Mouse (Mus musculus) frontal cortex, postnatal 36 days (tissue): Measurements from ENCODE around the gene Rbfox2.
A peak's percentile ranks its signal among the peaks of the same experiment; 100 is the strongest.

Experiments used
- DNase-seq, 2 experiments: peaks; one replicate each; pipeline ENCODE4 v3.0.0; 2022; ENCODE audit warnings: low spot score in 2 of 2

Gene Rbfox2

DNA sequence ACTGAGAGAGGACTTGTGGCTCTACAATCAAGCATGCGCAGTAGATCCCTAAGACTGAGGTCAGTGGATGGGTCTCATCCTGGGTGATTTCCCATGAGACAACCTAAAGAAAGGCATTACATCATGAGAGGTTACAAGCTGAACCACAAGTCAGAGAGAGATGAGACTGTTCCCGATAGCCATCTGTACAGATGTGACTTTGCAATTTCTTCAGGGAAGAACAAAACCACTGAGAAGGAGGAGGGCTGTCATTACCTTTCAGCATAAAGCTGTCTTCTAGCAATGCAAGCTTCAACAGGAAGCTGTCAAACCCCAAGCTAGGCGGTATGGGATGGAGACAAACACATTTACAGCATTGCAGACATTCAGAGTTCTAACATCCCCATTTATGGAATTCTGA is 157.3 kb downstream of the Rbfox2 start:
- no peak for DNase-seq

DNA sequence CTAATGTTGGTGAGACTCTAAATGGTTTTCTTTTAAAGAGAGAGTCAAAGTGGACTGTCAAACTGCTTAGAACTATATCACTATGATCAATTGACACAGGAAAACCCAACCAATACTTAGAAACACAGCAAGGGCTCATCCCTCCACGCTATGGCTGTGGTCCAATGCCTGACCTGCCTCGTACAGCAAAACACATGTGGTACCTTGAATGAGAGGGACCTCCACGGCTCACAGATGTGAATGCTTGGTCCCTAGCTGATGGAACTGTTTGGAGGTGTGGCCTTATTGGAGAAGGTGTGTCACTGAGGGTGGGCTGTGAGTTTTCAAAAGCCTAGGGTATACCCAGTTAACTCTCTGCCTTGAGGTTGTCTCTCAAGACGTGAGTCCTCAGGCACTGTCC is 159.9 kb downstream of the Rbfox2 start:
- no peak for DNase-seq

DNA sequence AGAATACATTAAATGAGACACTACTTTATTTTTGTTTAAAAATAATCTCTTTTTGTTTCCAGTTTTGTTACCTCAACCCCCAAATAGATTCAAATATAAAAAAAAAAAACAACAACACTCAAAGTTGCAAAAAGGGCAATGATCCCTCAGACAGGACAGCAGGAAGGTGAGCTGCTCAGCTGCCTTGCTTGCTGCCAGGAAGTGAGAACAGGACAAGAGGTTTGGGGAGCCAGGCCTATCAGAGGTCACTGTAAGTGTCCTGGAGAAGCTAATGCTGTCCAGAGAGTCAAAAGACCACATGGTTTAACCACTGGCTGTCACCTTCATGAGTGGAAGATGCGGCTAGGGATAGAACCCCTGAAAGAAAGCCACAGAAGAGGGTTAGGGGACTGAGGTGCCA is 161.8 kb downstream of the Rbfox2 start:
- DNase-seq: no peak

DNA sequence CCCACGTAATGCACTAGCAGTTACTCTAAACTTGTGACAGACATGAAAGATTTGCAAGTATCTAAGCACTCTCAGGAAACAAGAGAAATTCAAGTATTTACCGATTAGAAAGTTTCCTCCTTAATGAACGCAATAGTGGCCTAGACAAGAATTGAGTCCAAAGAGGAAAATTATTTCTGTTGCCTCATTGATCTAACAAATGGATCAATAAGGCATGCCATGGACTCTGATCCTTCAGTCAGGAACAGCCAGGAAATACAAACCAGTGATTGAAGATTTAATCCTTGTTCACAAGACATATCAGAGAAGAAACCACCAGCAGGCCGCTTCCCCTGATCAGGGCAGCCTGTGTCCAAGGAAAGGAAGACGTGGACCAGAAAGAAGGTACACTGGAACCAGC is 164.0 kb downstream of the Rbfox2 start:
- no peak for DNase-seq

DNA sequence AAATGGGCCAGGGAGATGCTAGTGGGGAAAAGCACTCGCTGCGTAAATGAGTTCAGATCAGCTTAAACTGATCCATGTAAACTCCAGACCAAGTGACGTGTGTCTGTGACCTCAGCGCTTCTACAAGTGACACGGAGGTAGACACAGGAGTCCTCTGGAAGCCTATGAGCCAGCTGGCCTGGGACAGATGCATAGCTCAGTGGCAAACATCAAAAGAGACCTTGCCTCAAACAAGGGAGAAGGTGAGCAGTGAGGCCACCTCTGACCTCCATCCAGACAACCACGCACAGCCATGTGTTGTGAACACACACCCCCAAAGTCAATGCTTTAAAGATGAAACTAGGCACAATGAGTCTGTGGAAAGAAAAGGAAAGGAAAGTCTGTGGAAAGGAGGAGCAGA is 164.5 kb downstream of the Rbfox2 start:
- no peak for DNase-seq

DNA sequence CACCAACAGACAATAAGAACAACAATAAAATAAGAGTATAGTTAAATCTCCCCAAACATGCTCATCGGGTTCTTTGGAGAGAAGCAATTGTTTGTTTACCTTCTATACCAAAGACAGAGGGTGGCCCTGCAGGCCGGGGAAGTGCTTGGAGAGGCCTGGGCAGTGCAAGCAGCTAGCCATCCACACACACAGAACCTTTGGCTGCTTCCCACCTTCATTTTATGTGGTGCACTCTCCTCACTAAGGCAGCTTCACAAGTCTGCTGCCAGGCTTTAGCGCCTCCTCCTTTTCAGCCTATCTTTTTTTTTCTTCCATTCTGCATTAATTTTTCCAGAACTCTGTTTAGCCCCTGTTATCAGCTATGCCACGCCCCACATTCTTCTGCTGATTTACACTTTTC is 165.1 kb downstream of the Rbfox2 start:
- DNase-seq: no peak

DNA sequence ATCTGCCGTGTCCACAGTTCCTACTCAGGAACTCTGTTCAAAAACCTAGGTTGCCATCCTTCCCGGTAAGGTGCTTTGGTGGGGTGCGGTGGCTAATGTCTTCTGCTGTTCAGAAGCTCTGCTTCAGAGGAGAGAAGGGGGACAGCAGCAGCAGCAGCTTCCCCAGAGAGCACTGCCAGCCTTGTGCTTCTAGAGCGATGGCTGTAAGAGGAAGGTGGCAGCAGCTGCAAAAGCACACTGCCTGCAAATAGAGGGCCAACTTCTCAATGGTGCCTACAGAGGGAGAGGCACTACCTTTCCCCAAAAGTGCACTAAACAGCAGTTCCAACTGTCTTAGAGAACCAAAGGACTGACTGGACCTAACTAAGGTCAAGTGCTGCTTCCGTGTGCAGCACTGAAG is 168.5 kb downstream of the Rbfox2 start:
- DNase-seq: no peak

DNA sequence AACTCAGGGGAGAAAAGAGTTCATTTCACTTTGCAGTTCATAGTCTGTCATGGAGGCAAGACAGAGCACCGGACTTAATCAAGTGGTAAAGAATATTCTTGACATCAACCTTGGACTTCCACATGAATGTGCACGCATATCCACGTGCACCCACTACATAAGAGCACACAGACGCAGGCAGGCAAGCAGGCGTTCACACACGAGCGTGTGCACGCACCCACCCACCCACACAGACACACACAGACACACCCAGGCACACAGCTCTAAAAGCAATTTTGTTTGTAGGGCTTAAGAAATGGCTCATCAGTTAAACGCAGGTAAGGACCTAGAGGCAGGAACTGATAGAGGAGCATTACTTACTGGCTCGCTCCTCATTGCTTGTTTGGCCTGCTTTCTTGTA is 172.3 kb downstream of the Rbfox2 start:
- DNase-seq: no peak

GRCm38 (mm10) chr15:77129154-77129553 is 177.7 kb downstream of the Rbfox2 start:
- no peak for DNase-seq

- no peak for DNase-seq
These were observed 179.1 kb downstream of the Rbfox2 start for GRCm38 (mm10) chr15:77127737-77128136.

GRCm38 (mm10) chr15:77126674-77127073 is 180.1 kb downstream of the Rbfox2 start:
- no peak for DNase-seq

DNA sequence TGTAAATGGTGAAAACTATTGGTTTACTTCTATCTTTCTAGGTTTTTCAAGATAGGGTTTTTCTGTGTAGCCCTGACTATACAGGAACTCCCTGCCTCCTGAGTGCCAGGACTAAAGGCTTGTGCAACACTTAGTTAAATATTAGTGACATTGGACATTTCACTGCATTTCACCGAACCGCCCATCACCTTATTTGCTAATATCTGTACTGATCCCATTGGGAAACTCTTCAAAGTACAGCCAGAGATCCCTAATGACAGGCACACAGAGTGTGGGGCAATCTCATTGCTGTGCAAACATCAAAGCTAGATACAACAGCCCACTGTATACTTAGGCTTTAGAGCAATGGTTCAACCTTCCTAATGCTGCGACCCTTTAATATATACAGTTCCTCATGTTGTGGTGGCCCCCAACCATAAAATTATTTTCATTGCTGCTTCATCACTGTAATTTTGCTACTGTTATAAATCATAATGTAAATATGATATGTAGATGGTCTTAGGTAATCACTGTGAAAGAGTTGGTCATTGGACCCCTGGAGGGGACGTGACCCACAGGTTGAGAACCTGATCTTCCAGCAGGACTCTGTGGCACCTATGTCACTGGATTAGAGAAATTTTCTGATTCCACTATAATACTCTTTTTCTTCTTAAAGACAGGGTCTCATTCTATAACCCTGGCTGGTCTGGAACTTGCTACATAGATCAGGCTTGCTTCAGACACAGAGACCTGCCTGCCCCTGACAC is 182.3 kb downstream of the Rbfox2 start:
- no peak for DNase-seq

DNA sequence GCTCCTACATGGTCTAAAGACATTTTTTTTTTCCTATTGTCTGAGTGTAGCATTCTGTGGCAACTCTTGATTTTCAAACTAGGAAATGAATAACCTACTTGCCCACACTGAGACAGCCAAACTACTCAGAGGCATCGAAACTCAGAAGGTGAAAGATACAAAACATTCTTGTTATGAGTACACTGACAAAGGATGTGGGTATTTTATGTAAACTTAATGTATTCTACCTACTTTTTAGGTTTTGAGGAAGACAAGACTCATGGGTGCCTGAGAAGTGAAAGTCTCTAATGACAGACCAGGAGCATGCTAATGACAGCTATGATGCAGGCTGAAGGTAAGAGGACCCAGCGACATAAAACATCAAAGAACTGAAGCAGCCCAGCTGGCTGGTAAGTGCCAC is 184.0 kb downstream of the Rbfox2 start:
- no peak for DNase-seq

DNA sequence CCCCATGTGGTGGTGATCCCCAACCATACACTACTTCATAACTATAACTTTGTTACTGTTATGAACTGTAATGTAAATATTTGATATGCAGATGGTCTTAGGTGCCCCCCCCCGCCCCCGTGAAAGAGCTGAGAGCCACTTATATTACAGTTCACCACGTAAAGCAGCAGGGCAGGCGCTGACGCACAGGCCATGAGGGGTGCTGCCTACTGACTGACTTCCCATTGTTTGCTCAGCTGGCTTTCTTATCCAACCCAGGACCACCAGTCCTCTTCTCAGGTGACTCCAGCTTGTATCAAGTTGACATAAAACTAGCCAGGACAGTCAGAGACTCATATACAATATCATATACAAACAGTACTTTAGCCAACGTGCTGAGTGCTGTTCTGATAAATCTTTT is 184.6 kb downstream of the Rbfox2 start:
- DNase-seq: no peak

GRCm38 (mm10) chr15:77119666-77120065 is 187.1 kb downstream of the Rbfox2 start:
- DNase-seq: no peak

GRCm38 (mm10) chr15:77117209-77117608 is 189.6 kb downstream of the Rbfox2 start:
- no peak for DNase-seq

GRCm38 (mm10) chr15:77116139-77116722 is 190.6 kb downstream of the Rbfox2 start:
- peak; percentile 32 to 34 for DNase-seq

DNA sequence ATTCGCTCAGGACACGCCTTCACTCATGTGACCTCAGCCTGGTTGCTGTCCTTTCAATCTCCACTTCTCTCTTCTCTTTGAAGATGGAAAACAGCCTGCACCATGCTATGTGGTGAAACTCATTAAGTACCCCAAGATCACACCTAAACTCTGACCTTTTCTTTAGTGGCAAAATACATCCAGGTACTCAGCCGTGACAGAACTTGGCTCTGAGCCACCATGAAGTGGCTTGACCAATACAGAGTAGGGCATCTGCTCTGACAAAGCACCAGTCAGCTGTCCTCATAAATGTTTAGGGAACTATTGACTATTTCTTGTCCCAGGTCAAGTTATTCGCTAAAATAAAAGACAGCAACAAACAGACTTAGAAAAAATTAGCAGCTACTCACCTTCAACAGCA is 191.3 kb downstream of the Rbfox2 start:
- no peak for DNase-seq

- no peak for DNase-seq
These were observed 193.2 kb downstream of the Rbfox2 start for GRCm38 (mm10) chr15:77113591-77113990.

DNA sequence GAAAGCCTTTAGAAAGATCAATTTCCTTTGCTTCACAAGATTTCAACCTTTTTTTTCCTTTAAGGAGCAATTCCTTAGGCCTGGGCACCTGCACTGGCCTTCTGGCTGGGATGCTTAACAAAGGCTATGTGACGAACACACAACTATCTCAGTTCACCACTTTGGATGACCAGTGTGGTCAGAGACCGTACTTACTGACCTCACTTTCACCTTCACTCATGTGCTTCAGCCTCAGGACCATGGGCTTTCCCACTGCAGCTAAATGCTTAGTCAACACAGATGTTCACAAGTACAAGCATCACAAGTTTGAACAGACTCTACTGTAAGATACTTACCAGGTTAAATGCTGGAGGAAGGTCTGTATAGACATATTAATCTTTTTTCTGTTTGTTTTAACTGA is 194.4 kb downstream of the Rbfox2 start:
- DNase-seq: no peak

- no peak for DNase-seq
These were observed 194.9 kb downstream of the Rbfox2 start for GRCm38 (mm10) chr15:77111924-77112323.

DNA sequence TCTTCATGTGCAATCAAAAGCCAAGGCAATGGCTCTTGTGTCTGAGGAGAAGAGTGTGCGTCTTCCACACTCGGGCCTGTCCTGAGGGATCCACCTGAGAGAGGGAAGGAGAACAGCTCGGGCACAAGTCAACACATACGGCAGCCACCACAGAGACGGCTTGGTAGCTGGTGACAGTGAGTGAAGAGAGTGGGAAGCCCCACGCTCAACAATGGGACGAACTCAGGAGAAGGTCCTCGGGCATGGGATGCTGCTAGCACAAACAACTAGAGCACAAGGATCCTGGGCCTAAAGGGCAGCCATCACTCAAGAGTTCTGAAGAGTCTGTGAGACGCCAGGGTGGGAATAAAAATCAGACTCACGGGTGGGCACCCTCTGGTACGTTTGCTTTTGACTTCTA is 196.4 kb downstream of the Rbfox2 start:
- DNase-seq: no peak

- DNase-seq: no peak
These were observed 199.5 kb downstream of the Rbfox2 start for GRCm38 (mm10) chr15:77107169-77107908.
